Mouse (Mus musculus) ES-E14 (cell line): ENCODE results near the gene Slc39a11.

ENCODE experiments used
- CHD2 ChIP-seq: IDR thresholded peaks from 2 replicates; pipeline ENCODE4 v1.6.1; 2014; ENCODE audit warnings: mild to moderate bottlenecking, low read depth, low read length, inconsistent platforms
- ZC3H11A ChIP-seq: IDR thresholded peaks from 2 replicates; pipeline ENCODE4 v1.6.1; 2012; ENCODE audit warnings: low read depth, mild to moderate bottlenecking, inconsistent platforms, low read length, borderline replicate concordance
- ZNF384 ChIP-seq: IDR thresholded peaks from 2 replicates; pipeline ENCODE4 v1.6.1; 2012; ENCODE audit warnings: low read depth, low read length, inconsistent platforms

GRCm38 (mm10) chr11:113554701-113555360, 95.0 kb downstream of the Slc39a11 start:
- no peak for TF ChIP-seq ZNF384
- no peak for TF ChIP-seq CHD2
- no peak for TF ChIP-seq ZC3H11A
